In genomic region chr1:137576174-137576573, GRCm38 (mm10) we compare ENCODE assay signal across 20 mouse cellular contexts.
DNase-seq lines count a peak whose midpoint lies in the region; ATAC-seq lines count a peak whose summit lies in the region.
"Had no signal": no experiment of that assay in that cellular context is flagged by ENCODE, and none has a peak within 500 bp of the region (broad histone marks: within the 10 kb centered on the region; RNA-seq: fewer than 3 reads in every experiment).

No protein-coding gene starts in this region.

- 54% methylated on average over 9 of the region's 9 CpGs for WGBS in kidney, embryonic 15.5 days
- 83% methylated on average over 9 of the region's 9 CpGs for WGBS in midbrain, embryonic 11.5 days
- 84% methylated on average over 9 of the region's 9 CpGs for WGBS in midbrain, embryonic 16.5 days
- 90% methylated on average over 9 of the region's 9 CpGs for WGBS in forebrain, embryonic 14.5 days

- no peak overlapping the region for H3K4me3 ChIP-seq in kidney, embryonic 15.5 days (replicated peaks)
- H3K4me3 ChIP-seq in midbrain, embryonic 11.5 days (ENCODE audit: low read depth, low read length) = no peak overlapping the region
- H3K4me3 ChIP-seq in midbrain, embryonic 16.5 days (ENCODE audit: low read depth, low read length) = no peak overlapping the region
- no peak overlapping the region for H3K4me3 ChIP-seq in forebrain, embryonic 14.5 days (ENCODE audit: low read depth, low read length)
- H3K4me3 ChIP-seq: embryonic facial prominence, embryonic 12.5 days; heart, adult 2 months; hindbrain, embryonic 13.5 days; limb, embryonic 15.5 days; midbrain, embryonic 10.5 days had no signal

- no peaks in the 10 kb centered on the region for H3K36me3 ChIP-seq in kidney, embryonic 15.5 days
- no peaks in the 10 kb centered on the region for H3K36me3 ChIP-seq in midbrain, embryonic 11.5 days (ENCODE audit: control insufficient read depth, insufficient read depth, low read length)
- no peaks in the 10 kb centered on the region for H3K36me3 ChIP-seq in midbrain, embryonic 16.5 days (ENCODE audit: control insufficient read depth, insufficient read depth, low read length)
- H3K36me3 ChIP-seq in forebrain, embryonic 14.5 days (ENCODE audit: control insufficient read depth, insufficient read depth, low read length) = no peaks in the 10 kb centered on the region
- H3K36me3 ChIP-seq: embryonic facial prominence, embryonic 12.5 days; hindbrain, embryonic 13.5 days; limb, embryonic 15.5 days; midbrain, embryonic 10.5 days had no signal

- no peak overlapping the region for H3K9ac ChIP-seq in kidney, embryonic 15.5 days
- H3K9ac ChIP-seq in midbrain, embryonic 11.5 days (ENCODE audit: low read length) = no peak overlapping the region
- H3K9ac ChIP-seq in midbrain, embryonic 16.5 days (ENCODE audit: low read depth, low read length) = no peak overlapping the region
- no peak overlapping the region for H3K9ac ChIP-seq in forebrain, embryonic 14.5 days (ENCODE audit: low read length)
- H3K9ac ChIP-seq: embryonic facial prominence, embryonic 12.5 days; hindbrain, embryonic 13.5 days; limb, embryonic 15.5 days; liver, embryonic 14.5 days had no signal

- no peak for ATAC-seq in kidney, embryonic 15.5 days (replicated peaks; ENCODE audit: low FRiP score)
- no peak for ATAC-seq in midbrain, embryonic 11.5 days (ENCODE audit: low FRiP score)
- ATAC-seq in midbrain, embryonic 16.5 days = no peak
- ATAC-seq in forebrain, embryonic 14.5 days = no peak
- ATAC-seq: activated CD4-positive, CD25-positive, alpha-beta regulatory T cell, adult 4 months had no signal

- no peaks in the 10 kb centered on the region for H3K9me3 ChIP-seq in kidney, embryonic 15.5 days (replicated peaks)
- no peaks in the 10 kb centered on the region for H3K9me3 ChIP-seq in midbrain, embryonic 11.5 days (ENCODE audit: control insufficient read depth, low read length)
- H3K9me3 ChIP-seq in midbrain, embryonic 16.5 days (replicated peaks; ENCODE audit: control insufficient read depth, low read length, poor library complexity, severe bottlenecking) = no peaks in the 10 kb centered on the region
- no peaks in the 10 kb centered on the region for H3K9me3 ChIP-seq in forebrain, embryonic 14.5 days (replicated peaks; ENCODE audit: control insufficient read depth, low read length)
- H3K9me3 ChIP-seq: embryonic facial prominence, embryonic 12.5 days; hindbrain, embryonic 13.5 days; limb, embryonic 15.5 days; midbrain, embryonic 10.5 days had no signal

- no peak overlapping the region for H3K4me2 ChIP-seq in kidney, embryonic 15.5 days
- no peak overlapping the region for H3K4me2 ChIP-seq in midbrain, embryonic 11.5 days
- H3K4me2 ChIP-seq in midbrain, embryonic 16.5 days (ENCODE audit: low read length) = no peak overlapping the region
- no peak overlapping the region for H3K4me2 ChIP-seq in forebrain, embryonic 14.5 days (ENCODE audit: low read length)
- H3K4me2 ChIP-seq: embryonic facial prominence, embryonic 12.5 days; hindbrain, embryonic 13.5 days; limb, embryonic 15.5 days had no signal

- peak; percentile 6 to 7 for DNase-seq in kidney, adult 8-10 months
- DNase-seq in midbrain, embryonic 11.5 days (ENCODE audit: low spot score, missing footprints) = peak; percentile 54
- DNase-seq in kidney, postnatal 14 days = peak; percentile 59
- DNase-seq in skeletal muscle tissue, adult 2 months (ENCODE audit: low read depth, low spot score) = peak; percentile 13
- no peak for DNase-seq in forebrain, embryonic 14.5 days (ENCODE audit: low spot score)
- DNase-seq in right cerebral cortex, adult 2 months (ENCODE audit: low spot score in 2 of 2) = no peak
- DNase-seq: adrenal gland, adult 8-10 months; cerebellum, adult 2 months; cerebellum, postnatal 25 days; heart, adult 2 months; left cerebral cortex, postnatal 4 days; right cerebral cortex, postnatal 25 days had no signal

- no peaks in the 10 kb centered on the region for H3K27me3 ChIP-seq in kidney, embryonic 15.5 days
- H3K27me3 ChIP-seq in midbrain, embryonic 11.5 days (ENCODE audit: control insufficient read depth, insufficient read depth, low read length) = no peaks in the 10 kb centered on the region
- H3K27me3 ChIP-seq in midbrain, embryonic 16.5 days (ENCODE audit: control insufficient read depth, insufficient read depth, low read depth, low read length) = no peaks in the 10 kb centered on the region
- H3K27me3 ChIP-seq in forebrain, embryonic 14.5 days (replicated peaks; ENCODE audit: control insufficient read depth, insufficient read depth, low read length) = no peaks in the 10 kb centered on the region
- H3K27me3 ChIP-seq: embryonic facial prominence, embryonic 12.5 days; hindbrain, embryonic 13.5 days; limb, embryonic 15.5 days had no signal

- H3K4me1 ChIP-seq in kidney, embryonic 15.5 days = peaks cover 16% of the 10 kb centered on the region; the same call in 1 of the 2 replicates
- H3K4me1 ChIP-seq in midbrain, embryonic 11.5 days (ENCODE audit: control insufficient read depth, insufficient read depth, low read length) = no peaks in the 10 kb centered on the region
- no peaks in the 10 kb centered on the region for H3K4me1 ChIP-seq in midbrain, embryonic 16.5 days (ENCODE audit: control insufficient read depth, insufficient read depth, low read length)
- no peaks in the 10 kb centered on the region for H3K4me1 ChIP-seq in forebrain, embryonic 14.5 days (ENCODE audit: control insufficient read depth, insufficient read depth, low read length)
- H3K4me1 ChIP-seq: embryonic facial prominence, embryonic 12.5 days; hindbrain, embryonic 13.5 days; midbrain, embryonic 10.5 days had no signal

- no peak overlapping the region for H3K27ac ChIP-seq in kidney, embryonic 15.5 days
- H3K27ac ChIP-seq in midbrain, embryonic 11.5 days (ENCODE audit: low read depth, low read length) = no peak overlapping the region
- no peak overlapping the region for H3K27ac ChIP-seq in midbrain, embryonic 16.5 days (ENCODE audit: low read length)
- H3K27ac ChIP-seq in forebrain, embryonic 14.5 days (ENCODE audit: low read depth, low read length) = no peak overlapping the region
- H3K27ac ChIP-seq: embryonic facial prominence, embryonic 12.5 days; heart, adult 2 months; hindbrain, embryonic 13.5 days; limb, embryonic 15.5 days; liver, embryonic 14.5 days; midbrain, embryonic 10.5 days had no signal

Comparison
In these comparisons a context has a peak if more than half of its experiments do, and no peak if none do; other contexts are left out.
1. DNase-seq: peak in kidney, adult 8-10 months (2 of 2), midbrain, embryonic 11.5 days (single experiment), kidney, postnatal 14 days (single experiment) and skeletal muscle tissue, adult 2 months (single experiment); none in forebrain, embryonic 14.5 days (single experiment) and right cerebral cortex, adult 2 months (0 of 2).